Mouse (Mus musculus) lung, embryonic 14.5 days (tissue): Measurements from ENCODE around the gene Tbc1d30. TPM values are rescaled to one million over a fixed set of nuclear protein-coding genes. Genes with fewer than 3 reads are reported as not detected.

ENCODE experiments used
- ATAC-seq: fragments of 200-750 bp; cut with Nextera tagmentation; 2 replicates; pipeline ENCODE4 v1.8.0; 2017; ENCODE audit warnings: mild to moderate bottlenecking, moderate TSS enrichment, moderate library complexity; ENCODE audit not compliant: insufficient read depth
- DNase-seq: peaks from one replicate; pipeline ENCODE4 v3.0.0-alpha.2; 2015
- H3K27ac ChIP-seq: fragments of 300-500 bp; sonication (generic); 2 replicates; pipeline ENCODE4 v1.5.1; 2014; ENCODE audit warnings: low read depth, mild to moderate bottlenecking, moderate library complexity
- H3K27me3 ChIP-seq: fragments of 300-500 bp; sonication (generic); 2 replicates; pipeline ENCODE4 v1.6.1; 2014; ENCODE audit warnings: low read length, control low read depth; ENCODE audit not compliant: insufficient read depth
- H3K36me3 ChIP-seq: fragments of 300-500 bp; sonication (generic); 2 replicates; pipeline ENCODE4 v1.6.1; 2014; ENCODE audit warnings: control low read depth; ENCODE audit not compliant: insufficient read depth
- H3K4me1 ChIP-seq: fragments of 300-500 bp; sonication (generic); 2 replicates; pipeline ENCODE4 v1.6.1; 2014; ENCODE audit warnings: antibody characterized with exemption, control low read depth; ENCODE audit not compliant: insufficient read depth
- H3K4me2 ChIP-seq: fragments of 300-500 bp; sonication (generic); 2 replicates; pipeline ENCODE4 v1.6.1; 2014; ENCODE audit warnings: mild to moderate bottlenecking
- H3K4me3 ChIP-seq: fragments of 300-500 bp; sonication (generic); 2 replicates; pipeline ENCODE4 v1.5.1; 2014; ENCODE audit warnings: low read depth, low read length
- H3K9ac ChIP-seq: fragments of 300-500 bp; sonication (generic); 2 replicates; pipeline ENCODE4 v1.6.1; 2014
- H3K9me3 ChIP-seq: fragments of 300-500 bp; sonication (generic); 2 replicates; pipeline ENCODE4 v1.6.1; 2016; ENCODE audit warnings: low read depth, low read length, control low read depth
- CTCF ChIP-seq: IDR thresholded peaks from 2 replicates; pipeline ENCODE4 v1.5.1; 2016; ENCODE audit warnings: antibody characterized with exemption, low read depth
- WGBS: fragments of 180-500 bp; shearing (Covaris S2); extraction: QIAGEN DNeasy Blood & Tissue Kit; methylation state at CpG from one replicate; pipeline ENCODE4 v1.1.7; 2014; 5-methylcytosine and 5-hydroxymethylcytosine counted together
- polyA plus RNA-seq: library from polyadenylated mRNA; unstranded; fragments of >200 nt; fragmentation: Nextera tagmentation; extraction: Ambion mirVana; gene quantifications from 2 replicates; pipeline ENCODE4 v1.2.1, GENCODE M21; 2014

Tbc1d30 gene
- polyA plus RNA-seq, 1 experiment from 2014 or later, result 2.5 TPM

- 84% methylated on average over 6 of the region's 6 CpGs for WGBS
- no peak for TF ChIP-seq CTCF
Observed at GRCm38 (mm10) chr10:121282926-121283325, 68.2 kb downstream of the Tbc1d30 start.

GRCm38 (mm10) chr10:121282436-121282835 lies 68.6 kb downstream of the Tbc1d30 start:
- DNase-seq, result no peak
- TF ChIP-seq CTCF, result no peak
- H3K36me3 ChIP-seq, result no peaks in the 10 kb centered on the region
- no peaks in the 10 kb centered on the region for H3K9me3 ChIP-seq
- H3K27me3 ChIP-seq, result no peaks in the 10 kb centered on the region
- WGBS, result 74% methylated on average over 11 of the region's 11 CpGs
- no peaks in the 10 kb centered on the region for H3K4me1 ChIP-seq
- no peak overlapping the region for H3K4me2 ChIP-seq
- no peak overlapping the region for H3K27ac ChIP-seq
- no peak for ATAC-seq
- H3K4me3 ChIP-seq, result no peak overlapping the region
- H3K9ac ChIP-seq, result no peak overlapping the region

More at GRCm38 (mm10) chr10:121282926-121283325, 68.2 kb downstream of the Tbc1d30 start:
- H3K4me1 ChIP-seq, result no peaks in the 10 kb centered on the region
- no peaks in the 10 kb centered on the region for H3K27me3 ChIP-seq
- no peak for DNase-seq
- H3K36me3 ChIP-seq, result no peaks in the 10 kb centered on the region
- H3K4me3 ChIP-seq, result no peak overlapping the region
- H3K9me3 ChIP-seq, result no peaks in the 10 kb centered on the region
- no peak overlapping the region for H3K9ac ChIP-seq
- no peak overlapping the region for H3K27ac ChIP-seq
- ATAC-seq, result no peak
- H3K4me2 ChIP-seq, result no peak overlapping the region

GRCm38 (mm10) chr10:121280943-121281342 lies 70.1 kb downstream of the Tbc1d30 start:
- Histone ChIP-seq H3K27me3 (no peaks in the 10 kb centered on the region), H3K9me3 (no peaks in the 10 kb centered on the region), H3K4me2 (no peak overlapping the region), H3K4me3 (no peak overlapping the region), H3K4me1 (no peaks in the 10 kb centered on the region; the same call in 1 of the 2 replicates), H3K27ac (no peak overlapping the region), H3K36me3 (no peaks in the 10 kb centered on the region), H3K9ac (no peak overlapping the region)
- DNase-seq, result no peak
- ATAC-seq, result no peak
- TF ChIP-seq CTCF, result no peak
- WGBS, result 86% methylated on average over 11 of the region's 11 CpGs

- WGBS, result 63% methylated on average over 2 of the region's 2 CpGs
- H3K4me2 ChIP-seq, result peak overlapping the region; percentile 4; the same call in 1 of the 2 replicates
Observed at GRCm38 (mm10) chr10:121277022-121277471, 74.0 kb downstream of the Tbc1d30 start.

GRCm38 (mm10) chr10:121274964-121275363 lies 76.1 kb downstream of the Tbc1d30 start:
- ATAC-seq (no peak), DNase-seq (no peak)
- Histone ChIP-seq H3K4me3 (no peak overlapping the region), H3K36me3 (no peaks in the 10 kb centered on the region), H3K9me3 (no peaks in the 10 kb centered on the region), H3K27me3 (no peaks in the 10 kb centered on the region), H3K27ac (no peak overlapping the region), H3K9ac (no peak overlapping the region), H3K4me1 (no peaks in the 10 kb centered on the region; the same call in 1 of the 2 replicates), H3K4me2 (no peak overlapping the region)
- TF ChIP-seq CTCF, result no peak
- WGBS, result 50% methylated on average over 1 of the region's 1 CpGs

More at GRCm38 (mm10) chr10:121277022-121277471, 74.0 kb downstream of the Tbc1d30 start:
- no peak for ATAC-seq
- no peaks in the 10 kb centered on the region; the same call in 1 of the 2 replicates for H3K4me1 ChIP-seq
- no peak overlapping the region for H3K27ac ChIP-seq
- H3K36me3 ChIP-seq, result no peaks in the 10 kb centered on the region
- H3K9me3 ChIP-seq, result no peaks in the 10 kb centered on the region
- TF ChIP-seq CTCF, result peak; percentile 38
- no peak for DNase-seq
- H3K4me3 ChIP-seq, result no peak overlapping the region
- no peak overlapping the region for H3K9ac ChIP-seq
- no peaks in the 10 kb centered on the region for H3K27me3 ChIP-seq

GRCm38 (mm10) chr10:121271002-121271401 lies 80.1 kb downstream of the Tbc1d30 start:
- Histone ChIP-seq H3K27me3 (no peaks in the 10 kb centered on the region), H3K4me1 (no peaks in the 10 kb centered on the region), H3K36me3 (no peaks in the 10 kb centered on the region), H3K27ac (no peak overlapping the region), H3K4me2 (no peak overlapping the region), H3K4me3 (no peak overlapping the region), H3K9me3 (no peaks in the 10 kb centered on the region), H3K9ac (no peak overlapping the region)
- WGBS, result 76% methylated on average over 8 of the region's 8 CpGs
- TF ChIP-seq CTCF, result no peak
- no peak for ATAC-seq
- peak; percentile 33 for DNase-seq

- H3K27ac ChIP-seq, result no peak overlapping the region
- H3K9ac ChIP-seq, result no peak overlapping the region
- WGBS, result 83% methylated on average over 8 of the region's 8 CpGs
- no peak for TF ChIP-seq CTCF
- no peak overlapping the region for H3K4me3 ChIP-seq
- DNase-seq (no peak), ATAC-seq (no peak)
- no peak overlapping the region for H3K4me2 ChIP-seq
- no peaks in the 10 kb centered on the region for H3K27me3 ChIP-seq
- H3K4me1 ChIP-seq, result no peaks in the 10 kb centered on the region
- H3K36me3 ChIP-seq, result no peaks in the 10 kb centered on the region
- no peaks in the 10 kb centered on the region for H3K9me3 ChIP-seq
Observed at GRCm38 (mm10) chr10:121268771-121269170, 82.3 kb downstream of the Tbc1d30 start.
